Mouse (Mus musculus): ENCODE results near the gene Cox16.
"Not testable (repeated sequence)": the region's sequence is repeated elsewhere in the genome, so short reads cannot be mapped to it uniquely, and the experiment has no call there.

- not testable (repeated sequence) for TF ChIP-seq CTCF, EP300 (IDR thresholded peaks at IDR 0.05; ENCODE audit: low read depth)
These were observed 45.9 kb downstream of the Cox16 start for GRCm38 (mm10) chr12:81438985-81439384.

Data from liver, postnatal 0 days (tissue).